ENCODE assay signal across 10 mouse cellular contexts in the genomic region with DNA sequence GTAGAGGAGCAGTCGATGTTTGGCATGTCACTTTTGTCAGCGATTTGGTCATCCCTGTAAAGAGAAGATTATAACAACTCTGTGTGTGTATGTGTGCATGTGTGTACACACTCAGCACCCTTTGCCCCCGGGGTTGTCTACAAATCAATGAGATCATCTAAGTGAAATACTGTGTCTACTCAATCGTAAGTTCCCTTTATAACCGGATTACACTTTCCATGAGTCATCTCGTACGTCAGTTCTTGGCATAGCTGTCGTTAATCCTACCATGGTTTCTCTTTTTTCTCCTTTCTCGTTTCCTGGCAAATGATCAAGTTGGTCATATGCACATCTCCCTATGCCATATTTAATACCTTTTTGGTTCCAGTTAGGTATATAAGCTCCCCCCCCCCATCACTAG. TPM values are rescaled to one million over a fixed set of nuclear protein-coding genes. Genes with fewer than 3 reads are reported as not detected.
DNase-seq lines count a peak whose midpoint lies in the region; ATAC-seq lines count a peak whose summit lies in the region.
"Had no signal": no experiment of that assay in that cellular context is flagged by ENCODE, and none has a peak within 500 bp of the region (broad histone marks: within the 10 kb centered on the region; RNA-seq: fewer than 3 reads in every experiment).

No protein-coding gene starts in this region.

- H3K4me1 ChIP-seq in kidney, embryonic 15.5 days, result peaks cover 13% of the 10 kb centered on the region

- ATAC-seq in cerebellum, adult (ENCODE audit: insufficient number of reproducible peaks, low FRiP score, low TSS enrichment), result no peak; the same call in 1 of the 2 replicates
- no peak for ATAC-seq in kidney, embryonic 15.5 days (replicated peaks; ENCODE audit: low FRiP score)
- ATAC-seq in megakaryocyte, adult 5-6 weeks (ENCODE audit: poor library complexity, severe bottlenecking), result peak; percentile 71

- H3K9me3 ChIP-seq in kidney, embryonic 15.5 days (replicated peaks), result no peaks in the 10 kb centered on the region
- H3K9me3 ChIP-seq: heart, embryonic 15.5 days; megakaryocyte, embryonic 14.5 days had no signal

- 80% methylated on average over 9 of the region's 9 CpGs for WGBS in kidney, embryonic 15.5 days

- H3K9ac ChIP-seq in kidney, embryonic 15.5 days, result no peak overlapping the region
- H3K9ac ChIP-seq: heart, embryonic 15.5 days had no signal

- peak; percentile 60 for DNase-seq in cerebellum, adult 9-10 months
- peak; percentile 39 for DNase-seq in kidney, adult 9 months
- peak; percentile 87 for DNase-seq in MN1 (ENCODE audit: low spot score)
- no peak for DNase-seq in left cerebral cortex, postnatal 36 days (ENCODE audit: low spot score in 2 of 2)
- DNase-seq in thymus, adult 18-20 months, result no peak

- intact Hi-C loops in left cerebral cortex, postnatal 36 days (cut with DNase I), result no loop called here

- no peaks in the 10 kb centered on the region for H3K27me3 ChIP-seq in kidney, embryonic 15.5 days
- H3K27me3 ChIP-seq: heart, embryonic 15.5 days had no signal

- H3K4me2 ChIP-seq in kidney, embryonic 15.5 days, result no peak overlapping the region
- H3K4me2 ChIP-seq: heart, embryonic 15.5 days had no signal

- H3K36me3 ChIP-seq in kidney, embryonic 15.5 days, result no peaks in the 10 kb centered on the region
- H3K36me3 ChIP-seq: heart, embryonic 15.5 days had no signal

- H3K27ac ChIP-seq in kidney, embryonic 15.5 days, result no peak overlapping the region
- H3K27ac ChIP-seq: heart, embryonic 15.5 days had no signal

- no peak overlapping the region for H3K4me3 ChIP-seq in kidney, embryonic 15.5 days (replicated peaks)
- H3K4me3 ChIP-seq: heart, embryonic 15.5 days; megakaryocyte, embryonic 14.5 days had no signal

RNA-seq across cellular contexts. Expression of gene Eed, which starts 58.7 kb away (rescaled TPM):
- polyA plus RNA-seq in kidney, embryonic 15.5 days (2015; fragmentation: Nextera tagmentation; extraction: Ambion mirVana), result 68.5 and 75.9 TPM in 2 replicates
- total RNA-seq in megakaryocyte, adult 5-6 weeks (2015), result 126 and 156 TPM in 2 replicates
- 114 and 124 TPM in 2 replicates for total RNA-seq in megakaryocyte, adult 5-6 weeks (2017)
- total RNA-seq in left cerebral cortex, postnatal 36 days (2021), result 10 to 100 TPM; 27.6 to 47.0 TPM

Comparison
In these comparisons a context has a peak if more than half of its experiments do, and no peak if none do; other contexts are left out.
1. DNase-seq: peak in cerebellum, adult 9-10 months (single experiment), kidney, adult 9 months (single experiment) and MN1 (single experiment); none in left cerebral cortex, postnatal 36 days (0 of 2) and thymus, adult 18-20 months (0 of 2).